9 mouse cellular contexts compared by ENCODE assay signal in genomic region chr4:52958693-52959092, GRCm38 (mm10). TPM values are rescaled to one million over a fixed set of nuclear protein-coding genes. Genes with fewer than 3 reads are reported as not detected.
DNase-seq lines count a peak whose midpoint lies in the region; ATAC-seq and TF ChIP-seq lines count a peak whose summit lies in the region.
"Had no signal": no experiment of that assay in that cellular context is flagged by ENCODE, and none has a peak within 500 bp of the region (broad histone marks: within the 10 kb centered on the region; RNA-seq: fewer than 3 reads in every experiment).

No protein-coding gene starts in this region.

- H3K4me1 ChIP-seq in midbrain, embryonic 10.5 days, result no peaks in the 10 kb centered on the region
- no peaks in the 10 kb centered on the region for H3K4me1 ChIP-seq in midbrain, embryonic 16.5 days (ENCODE audit: control insufficient read depth, insufficient read depth, low read length)
- no peaks in the 10 kb centered on the region for H3K4me1 ChIP-seq in forebrain, embryonic 12.5 days
- H3K4me1 ChIP-seq in stomach, postnatal 0 days (replicated peaks; ENCODE audit: control insufficient read depth, insufficient read depth), result no peaks in the 10 kb centered on the region
- H3K4me1 ChIP-seq: embryonic facial prominence, embryonic 13.5 days had no signal

- H3K36me3 ChIP-seq in midbrain, embryonic 10.5 days, result no peaks in the 10 kb centered on the region
- no peaks in the 10 kb centered on the region for H3K36me3 ChIP-seq in midbrain, embryonic 16.5 days (ENCODE audit: control insufficient read depth, insufficient read depth, low read length)
- H3K36me3 ChIP-seq in forebrain, embryonic 12.5 days (replicated peaks), result no peaks in the 10 kb centered on the region
- no peaks in the 10 kb centered on the region for H3K36me3 ChIP-seq in stomach, postnatal 0 days (ENCODE audit: control insufficient read depth, insufficient read depth, low read length)
- H3K36me3 ChIP-seq: embryonic facial prominence, embryonic 13.5 days had no signal

- no peak overlapping the region for H3K27ac ChIP-seq in midbrain, embryonic 10.5 days (replicated peaks)
- H3K27ac ChIP-seq in midbrain, embryonic 16.5 days (ENCODE audit: low read length), result no peak overlapping the region
- no peak overlapping the region for H3K27ac ChIP-seq in forebrain, embryonic 12.5 days
- H3K27ac ChIP-seq in stomach, postnatal 0 days (replicated peaks), result no peak overlapping the region
- H3K27ac ChIP-seq: embryonic facial prominence, embryonic 13.5 days had no signal

- no peaks in the 10 kb centered on the region for H3K9me3 ChIP-seq in midbrain, embryonic 10.5 days (replicated peaks)
- H3K9me3 ChIP-seq in midbrain, embryonic 16.5 days (replicated peaks; ENCODE audit: control insufficient read depth, low read length, poor library complexity, severe bottlenecking), result no peaks in the 10 kb centered on the region
- H3K9me3 ChIP-seq in forebrain, embryonic 12.5 days, result no peaks in the 10 kb centered on the region
- no peaks in the 10 kb centered on the region for H3K9me3 ChIP-seq in stomach, postnatal 0 days (ENCODE audit: control insufficient read depth, low read length)
- H3K9me3 ChIP-seq: embryonic facial prominence, embryonic 13.5 days had no signal

- TF ChIP-seq POLR2A in brain, embryonic 14.5 days (IDR thresholded peaks at IDR 0.05; ENCODE audit: borderline replicate concordance, extremely low read depth, insufficient read depth, insufficient read length, poor library complexity, severe bottlenecking), result no peak

- H3K27me3 ChIP-seq in midbrain, embryonic 10.5 days (ENCODE audit: low read depth, poor library complexity, severe bottlenecking), result no peaks in the 10 kb centered on the region
- no peaks in the 10 kb centered on the region for H3K27me3 ChIP-seq in midbrain, embryonic 16.5 days (ENCODE audit: control insufficient read depth, insufficient read depth, low read depth, low read length)
- no peaks in the 10 kb centered on the region for H3K27me3 ChIP-seq in forebrain, embryonic 12.5 days
- no peaks in the 10 kb centered on the region for H3K27me3 ChIP-seq in stomach, postnatal 0 days (ENCODE audit: control insufficient read depth, insufficient read depth, low read length)
- H3K27me3 ChIP-seq: embryonic facial prominence, embryonic 13.5 days had no signal

- TF ChIP-seq CTCF in brain, embryonic 14.5 days (IDR thresholded peaks at IDR 0.05; ENCODE audit: borderline replicate concordance, extremely low read depth, insufficient read depth, insufficient read length), result peak; percentile 60; the same call in 1 of the 2 replicates
- TF ChIP-seq CTCF in stomach, postnatal 0 days (IDR thresholded peaks at IDR 0.05; ENCODE audit: low read depth), result peak; percentile 65

- ATAC-seq in midbrain, embryonic 16.5 days, result no peak
- ATAC-seq in forebrain, embryonic 12.5 days (ENCODE audit: low FRiP score), result peak; percentile 53; the same call in 1 of the 2 replicates
- no peak for ATAC-seq in stomach, postnatal 0 days (ENCODE audit: low FRiP score, low TSS enrichment)

- no peak overlapping the region for H3K9ac ChIP-seq in midbrain, embryonic 16.5 days (ENCODE audit: low read depth, low read length)
- H3K9ac ChIP-seq in forebrain, embryonic 12.5 days, result no peak overlapping the region
- H3K9ac ChIP-seq in stomach, postnatal 0 days (ENCODE audit: low read length), result no peak overlapping the region
- H3K9ac ChIP-seq: embryonic facial prominence, embryonic 13.5 days had no signal

- peak; percentile 20 for DNase-seq in midbrain, embryonic 10.5 days (ENCODE audit: low spot score)
- peak; percentile 87 for DNase-seq in brain, embryonic 14.5 days (ENCODE audit: low read depth)
- peak; percentile 57 to 78 for DNase-seq in layer of hippocampus, adult 18-20 months (ENCODE audit: low spot score in 2 of 2)
- DNase-seq in lung, postnatal 14 days, result peak; percentile 2
- no peak for DNase-seq in stomach, postnatal 0 days (ENCODE audit: low spot score)
- DNase-seq in heart, adult 8-10 months (ENCODE audit: low spot score), result no peak

- no peak overlapping the region for H3K4me3 ChIP-seq in midbrain, embryonic 10.5 days
- no peak overlapping the region for H3K4me3 ChIP-seq in midbrain, embryonic 16.5 days (ENCODE audit: low read depth, low read length)
- H3K4me3 ChIP-seq in forebrain, embryonic 12.5 days (replicated peaks), result no peak overlapping the region
- H3K4me3 ChIP-seq in stomach, postnatal 0 days (ENCODE audit: low read depth, low read length), result no peak overlapping the region
- H3K4me3 ChIP-seq: embryonic facial prominence, embryonic 13.5 days had no signal

- no peak for TF ChIP-seq EP300 in stomach, postnatal 0 days (optimal IDR thresholded peaks at IDR 0.05)

- H3K4me2 ChIP-seq in midbrain, embryonic 16.5 days (ENCODE audit: low read length), result no peak overlapping the region
- H3K4me2 ChIP-seq in forebrain, embryonic 12.5 days, result no peak overlapping the region
- no peak overlapping the region for H3K4me2 ChIP-seq in stomach, postnatal 0 days (replicated peaks; ENCODE audit: low read depth)
- H3K4me2 ChIP-seq: embryonic facial prominence, embryonic 13.5 days had no signal

- 43% methylated on average over 4 of the region's 4 CpGs for WGBS in midbrain, embryonic 10.5 days
- 37% methylated on average over 4 of the region's 4 CpGs for WGBS in midbrain, embryonic 16.5 days
- WGBS in forebrain, embryonic 12.5 days, result 46% methylated on average over 4 of the region's 4 CpGs
- 35% methylated on average over 4 of the region's 4 CpGs for WGBS in stomach, postnatal 0 days

RNA-seq across cellular contexts. Expression of gene Olfr270, which starts 5.7 kb away (rescaled TPM):
- polyA plus RNA-seq in midbrain, embryonic 10.5 days (2016; fragmentation: Nextera tagmentation; extraction: Ambion mirVana), result not detected in 2 replicates
- polyA plus RNA-seq in midbrain, embryonic 16.5 days (2015; fragmentation: Nextera tagmentation; extraction: Ambion mirVana), result not detected in 2 replicates
- polyA plus RNA-seq in brain, embryonic 14.5 days (2012; rRNA removed), result not detected in 2 replicates
- not detected in 2 replicates for polyA plus RNA-seq in forebrain, embryonic 12.5 days (2016; fragmentation: Nextera tagmentation; extraction: Ambion mirVana)
- total RNA-seq in layer of hippocampus, adult 18-20 months (2021), result not detected
- polyA plus RNA-seq in stomach, postnatal 0 days (2015; fragmentation: Nextera tagmentation; extraction: Ambion mirVana), result not detected in 2 replicates
- not detected for total RNA-seq in heart, adult 8-10 months (2022)
- polyA plus RNA-seq: embryonic facial prominence, embryonic 13.5 days had no signal

RNA-seq across cellular contexts. Expression of gene Nipsnap3a, which starts 30.4 kb away (rescaled TPM):
- polyA plus RNA-seq in midbrain, embryonic 10.5 days (2016; fragmentation: Nextera tagmentation; extraction: Ambion mirVana), result not detected in 2 replicates
- polyA plus RNA-seq in midbrain, embryonic 16.5 days (2015; fragmentation: Nextera tagmentation; extraction: Ambion mirVana), result not detected in 2 replicates
- not detected in 2 replicates for polyA plus RNA-seq in brain, embryonic 14.5 days (2012; rRNA removed)
- polyA plus RNA-seq in forebrain, embryonic 12.5 days (2016; fragmentation: Nextera tagmentation; extraction: Ambion mirVana), result not detected in 2 replicates
- total RNA-seq in layer of hippocampus, adult 18-20 months (2021), result not detected
- polyA plus RNA-seq in stomach, postnatal 0 days (2015; fragmentation: Nextera tagmentation; extraction: Ambion mirVana), result not detected in 2 replicates
- total RNA-seq in heart, adult 8-10 months (2022), result not detected
- polyA plus RNA-seq: embryonic facial prominence, embryonic 13.5 days had no signal

RNA-seq across cellular contexts. Expression of gene Olfr272, which starts 39.7 kb away (rescaled TPM):
- polyA plus RNA-seq in midbrain, embryonic 10.5 days (2016; fragmentation: Nextera tagmentation; extraction: Ambion mirVana), result not detected in 2 replicates
- not detected in 2 replicates for polyA plus RNA-seq in midbrain, embryonic 16.5 days (2015; fragmentation: Nextera tagmentation; extraction: Ambion mirVana)
- 0.08 TPM in 1 of 2 replicates, not detected in the other for polyA plus RNA-seq in brain, embryonic 14.5 days (2012; rRNA removed)
- not detected in 2 replicates for polyA plus RNA-seq in forebrain, embryonic 12.5 days (2016; fragmentation: Nextera tagmentation; extraction: Ambion mirVana)
- not detected for total RNA-seq in layer of hippocampus, adult 18-20 months (2021)
- not detected in 2 replicates for polyA plus RNA-seq in stomach, postnatal 0 days (2015; fragmentation: Nextera tagmentation; extraction: Ambion mirVana)
- total RNA-seq in heart, adult 8-10 months (2022), result not detected
- polyA plus RNA-seq: embryonic facial prominence, embryonic 13.5 days had no signal

RNA-seq across cellular contexts. Expression of gene Nipsnap3b, which starts 53.0 kb away (rescaled TPM):
- polyA plus RNA-seq in midbrain, embryonic 10.5 days (2016; fragmentation: Nextera tagmentation; extraction: Ambion mirVana), result 88.6 and 97.5 TPM in 2 replicates
- 186 and 194 TPM in 2 replicates for polyA plus RNA-seq in midbrain, embryonic 16.5 days (2015; fragmentation: Nextera tagmentation; extraction: Ambion mirVana)
- polyA plus RNA-seq in brain, embryonic 14.5 days (2012; rRNA removed), result 76.3 and 76.9 TPM in 2 replicates
- 95.1 and 105 TPM in 2 replicates for polyA plus RNA-seq in forebrain, embryonic 12.5 days (2016; fragmentation: Nextera tagmentation; extraction: Ambion mirVana)
- total RNA-seq in layer of hippocampus, adult 18-20 months (2021), result 10 to 100 TPM; 15.6 to 15.9 TPM
- polyA plus RNA-seq in stomach, postnatal 0 days (2015; fragmentation: Nextera tagmentation; extraction: Ambion mirVana), result 109 TPM in 2 replicates
- 1 to 10 TPM; 5.3 to 7.8 (median 6.5) TPM for total RNA-seq in heart, adult 8-10 months (2022)

Comparison
In these comparisons a context has a peak if more than half of its experiments do, and no peak if none do; other contexts are left out.
1. DNase-seq: peak in midbrain, embryonic 10.5 days (single experiment), brain, embryonic 14.5 days (single experiment), layer of hippocampus, adult 18-20 months (2 of 2) and lung, postnatal 14 days (single experiment); none in stomach, postnatal 0 days (single experiment) and heart, adult 8-10 months (single experiment).